Mouse (Mus musculus): ENCODE results near the gene Tuft1. TPM values are rescaled to one million over a fixed set of nuclear protein-coding genes. Genes with fewer than 3 reads are reported as not detected.
"Not testable (repeated sequence)": the region's sequence is repeated elsewhere in the genome, so short reads cannot be mapped to it uniquely, and the experiment has no call there.

Tuft1 gene
- total RNA-seq (2012; rRNA removed), result 6.7 and 7.5 TPM in 2 replicates

DNA sequence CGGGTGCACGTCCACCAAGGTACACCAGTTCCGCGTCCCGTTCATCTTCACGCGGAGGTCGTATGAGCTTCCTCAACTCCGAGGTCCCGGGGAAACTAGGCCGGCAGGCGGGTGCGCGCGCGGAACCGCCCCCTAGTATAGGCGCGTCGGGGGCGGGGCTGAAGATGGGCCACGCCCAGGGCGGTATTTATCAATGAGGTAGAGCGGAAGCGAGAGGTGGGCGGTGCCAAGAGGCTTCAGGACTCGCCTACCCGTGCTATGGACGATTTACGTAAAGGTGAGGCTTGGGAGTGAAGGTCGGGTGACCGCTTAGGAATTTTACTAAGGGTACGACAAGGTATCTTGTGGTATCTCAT lies at the start of gene Tuft1:
Gene Tuft1 (minus strand): TSS at position 133 of the 356 bp plus-strand sequence.
- H3K9me3 ChIP-seq (ENCODE audit: control insufficient read depth, insufficient read depth, low read depth, low read length); H3K27ac ChIP-seq (ENCODE audit: insufficient read depth, low read depth, low read length, poor library complexity, severe bottlenecking); DNase-seq (ENCODE audit: low read depth, low spot score); H3K4me1 ChIP-seq (ENCODE audit: control insufficient read depth in 2 of 2, insufficient read depth in 2 of 2, low read length in 2 of 2, poor library complexity in 1 of 2); H3K36me3 ChIP-seq (ENCODE audit: control insufficient read depth, insufficient read depth, low read length, poor library complexity, severe bottlenecking); in situ Hi-C loops (cut with MboI; ENCODE audit: low sequenced_read_pairs in 2 of 2, unreplicated experiment in 2 of 2): not testable (repeated sequence)
- Histone ChIP-seq H3K9ac (ENCODE audit: insufficient read depth, low read depth, low read length, poor library complexity, severe bottlenecking) (peak within 1 kb of the TSS; percentile 22; the same call in 1 of the 2 replicates), H3K4me3 (ENCODE audit: insufficient read depth in 1 of 2, low read depth in 1 of 2, low read length in 2 of 2, poor library complexity in 1 of 2, severe bottlenecking in 1 of 2) (peak within 1 kb of the TSS; percentile 40 to 49)

- in situ Hi-C loops (cut with MboI; ENCODE audit: low sequenced_read_pairs in 2 of 2, unreplicated experiment in 2 of 2); H3K4me1 ChIP-seq (ENCODE audit: control insufficient read depth in 2 of 2, insufficient read depth in 2 of 2, low read length in 2 of 2, poor library complexity in 1 of 2); H3K27ac ChIP-seq (ENCODE audit: insufficient read depth, low read depth, low read length, poor library complexity, severe bottlenecking); H3K4me3 ChIP-seq (ENCODE audit: insufficient read depth in 1 of 2, low read depth in 1 of 2, low read length in 2 of 2, poor library complexity in 1 of 2, severe bottlenecking in 1 of 2); H3K36me3 ChIP-seq (ENCODE audit: control insufficient read depth, insufficient read depth, low read length, poor library complexity, severe bottlenecking); DNase-seq (ENCODE audit: low read depth, low spot score); H3K9me3 ChIP-seq (ENCODE audit: control insufficient read depth, insufficient read depth, low read depth, low read length); H3K9ac ChIP-seq (ENCODE audit: insufficient read depth, low read depth, low read length, poor library complexity, severe bottlenecking): not testable (repeated sequence)
Measured at GRCm38 (mm10) chr3:94703364-94703763, 44.7 kb upstream of the Tuft1 start.

DNA sequence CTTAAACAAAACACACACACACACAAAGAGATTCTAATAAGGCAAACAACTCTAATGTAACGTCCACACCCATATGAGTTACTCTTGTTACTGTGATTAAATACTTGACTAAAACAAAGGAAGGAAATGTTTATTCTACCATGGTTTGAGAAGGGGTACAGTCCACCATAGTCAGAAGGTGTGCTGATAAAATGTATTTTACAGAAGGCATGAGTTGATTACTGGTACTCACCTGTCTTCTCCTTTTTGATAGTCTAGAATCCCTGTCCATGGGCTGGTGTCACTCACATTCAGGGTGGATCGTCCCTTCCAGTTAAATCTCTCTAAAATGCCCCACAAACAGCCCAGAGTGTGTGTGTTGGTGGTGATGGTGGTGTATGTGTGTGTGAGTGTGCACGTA lies 44.2 kb upstream of the Tuft1 start:
- TF ChIP-seq MAFK (IDR thresholded peaks at IDR 0.05; ENCODE audit: insufficient read depth, low read depth, low read length) (no peak), CHD2 (IDR thresholded peaks at IDR 0.05; ENCODE audit: low read depth, low read length) (no peak), ZNF384 (IDR thresholded peaks at IDR 0.05; ENCODE audit: low read depth, low read length) (no peak), ZC3H11A (IDR thresholded peaks at IDR 0.05; ENCODE audit: borderline replicate concordance, low read depth, low read length) (no peak), HCFC1 (IDR thresholded peaks at IDR 0.05; ENCODE audit: borderline replicate concordance, insufficient read depth, low read length) (no peak)
- Histone ChIP-seq H3K36me3 (ENCODE audit: control insufficient read depth, insufficient read depth, low read length, poor library complexity, severe bottlenecking) (no peaks in the 10 kb centered on the region), H3K9me3 (ENCODE audit: control insufficient read depth, insufficient read depth, low read depth, low read length) (no peaks in the 10 kb centered on the region), H3K9ac (ENCODE audit: insufficient read depth, low read depth, low read length, poor library complexity, severe bottlenecking) (no peak overlapping the region), H3K4me3 (ENCODE audit: insufficient read depth in 1 of 2, low read depth in 1 of 2, low read length in 2 of 2, poor library complexity in 1 of 2, severe bottlenecking in 1 of 2) (no peak overlapping the region), H3K27ac (ENCODE audit: insufficient read depth, low read depth, low read length, poor library complexity, severe bottlenecking) (no peak overlapping the region), H3K4me1 (ENCODE audit: control insufficient read depth in 2 of 2, insufficient read depth in 2 of 2, low read length in 2 of 2, poor library complexity in 1 of 2) (no peaks in the 10 kb centered on the region)
- in situ Hi-C loops (cut with MboI; ENCODE audit: low sequenced_read_pairs in 2 of 2, unreplicated experiment in 2 of 2), result no loop called here
- DNase-seq (ENCODE audit: low read depth, low spot score), result no peak

GRCm38 (mm10) chr3:94702163-94702810 lies 43.6 kb upstream of the Tuft1 start:
- DNase-seq (ENCODE audit: low read depth, low spot score); H3K4me3 ChIP-seq (ENCODE audit: insufficient read depth in 1 of 2, low read depth in 1 of 2, low read length in 2 of 2, poor library complexity in 1 of 2, severe bottlenecking in 1 of 2); H3K9ac ChIP-seq (ENCODE audit: insufficient read depth, low read depth, low read length, poor library complexity, severe bottlenecking); H3K9me3 ChIP-seq (ENCODE audit: control insufficient read depth, insufficient read depth, low read depth, low read length); H3K4me1 ChIP-seq (ENCODE audit: control insufficient read depth in 2 of 2, insufficient read depth in 2 of 2, low read length in 2 of 2, poor library complexity in 1 of 2); H3K27ac ChIP-seq (ENCODE audit: insufficient read depth, low read depth, low read length, poor library complexity, severe bottlenecking); in situ Hi-C loops (cut with MboI; ENCODE audit: low sequenced_read_pairs in 2 of 2, unreplicated experiment in 2 of 2); H3K36me3 ChIP-seq (ENCODE audit: control insufficient read depth, insufficient read depth, low read length, poor library complexity, severe bottlenecking): not testable (repeated sequence)

DNA sequence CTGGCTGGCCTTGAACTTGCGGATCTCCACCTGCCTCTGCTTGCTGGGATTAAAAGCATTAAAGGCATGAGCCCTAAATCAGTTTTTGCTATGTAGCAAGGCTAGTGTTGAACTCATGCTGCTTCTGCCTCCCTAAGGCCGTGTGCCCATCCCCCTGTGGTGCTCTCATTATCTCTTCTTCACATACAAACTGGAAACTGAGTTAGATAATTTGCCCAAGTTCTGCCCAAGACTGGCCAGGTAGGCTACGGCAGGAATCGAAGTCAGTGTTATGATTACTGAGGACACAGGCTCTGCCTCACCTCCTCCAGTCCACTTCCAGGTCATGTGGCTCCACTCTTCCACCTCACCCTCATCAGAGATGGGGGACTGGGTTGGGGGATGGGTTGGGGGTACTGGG lies 37.6 kb upstream of the Tuft1 start:
- H3K36me3 ChIP-seq (ENCODE audit: control insufficient read depth, insufficient read depth, low read length, poor library complexity, severe bottlenecking); H3K27ac ChIP-seq (ENCODE audit: insufficient read depth, low read depth, low read length, poor library complexity, severe bottlenecking); H3K4me1 ChIP-seq (ENCODE audit: control insufficient read depth in 2 of 2, insufficient read depth in 2 of 2, low read length in 2 of 2, poor library complexity in 1 of 2); H3K9ac ChIP-seq (ENCODE audit: insufficient read depth, low read depth, low read length, poor library complexity, severe bottlenecking); DNase-seq (ENCODE audit: low read depth, low spot score); H3K4me3 ChIP-seq (ENCODE audit: insufficient read depth in 1 of 2, low read depth in 1 of 2, low read length in 2 of 2, poor library complexity in 1 of 2, severe bottlenecking in 1 of 2); H3K9me3 ChIP-seq (ENCODE audit: control insufficient read depth, insufficient read depth, low read depth, low read length); in situ Hi-C loops (cut with MboI; ENCODE audit: low sequenced_read_pairs in 2 of 2, unreplicated experiment in 2 of 2): not testable (repeated sequence)

GRCm38 (mm10) chr3:94695591-94695990 lies 36.9 kb upstream of the Tuft1 start:
- DNase-seq (ENCODE audit: low read depth, low spot score); in situ Hi-C loops (cut with MboI; ENCODE audit: low sequenced_read_pairs in 2 of 2, unreplicated experiment in 2 of 2); H3K9me3 ChIP-seq (ENCODE audit: control insufficient read depth, insufficient read depth, low read depth, low read length): not testable (repeated sequence)

GRCm38 (mm10) chr3:94693874-94694273 lies 35.2 kb upstream of the Tuft1 start:
- H3K9me3 ChIP-seq (ENCODE audit: control insufficient read depth, insufficient read depth, low read depth, low read length); H3K27ac ChIP-seq (ENCODE audit: insufficient read depth, low read depth, low read length, poor library complexity, severe bottlenecking); H3K36me3 ChIP-seq (ENCODE audit: control insufficient read depth, insufficient read depth, low read length, poor library complexity, severe bottlenecking); H3K4me3 ChIP-seq (ENCODE audit: insufficient read depth in 1 of 2, low read depth in 1 of 2, low read length in 2 of 2, poor library complexity in 1 of 2, severe bottlenecking in 1 of 2); H3K9ac ChIP-seq (ENCODE audit: insufficient read depth, low read depth, low read length, poor library complexity, severe bottlenecking); in situ Hi-C loops (cut with MboI; ENCODE audit: low sequenced_read_pairs in 2 of 2, unreplicated experiment in 2 of 2); H3K4me1 ChIP-seq (ENCODE audit: control insufficient read depth in 2 of 2, insufficient read depth in 2 of 2, low read length in 2 of 2, poor library complexity in 1 of 2); DNase-seq (ENCODE audit: low read depth, low spot score): not testable (repeated sequence)

More at GRCm38 (mm10) chr3:94695591-94695990, 36.9 kb upstream of the Tuft1 start:
- H3K27ac ChIP-seq (ENCODE audit: insufficient read depth, low read depth, low read length, poor library complexity, severe bottlenecking); H3K9ac ChIP-seq (ENCODE audit: insufficient read depth, low read depth, low read length, poor library complexity, severe bottlenecking); H3K4me1 ChIP-seq (ENCODE audit: control insufficient read depth in 2 of 2, insufficient read depth in 2 of 2, low read length in 2 of 2, poor library complexity in 1 of 2); H3K4me3 ChIP-seq (ENCODE audit: insufficient read depth in 1 of 2, low read depth in 1 of 2, low read length in 2 of 2, poor library complexity in 1 of 2, severe bottlenecking in 1 of 2); H3K36me3 ChIP-seq (ENCODE audit: control insufficient read depth, insufficient read depth, low read length, poor library complexity, severe bottlenecking): not testable (repeated sequence)
